Mouse (Mus musculus) lung, embryonic 16.5 days (tissue): Measurements from ENCODE around the gene Emp1. TPM values are rescaled to one million over a fixed set of nuclear protein-coding genes. Genes with fewer than 3 reads are reported as not detected.

Experiments
- ATAC-seq: fragments of 200-750 bp; cut with Nextera tagmentation; 2 replicates; pipeline ENCODE4 v1.8.0; 2017; ENCODE audit warnings: low read depth, mild to moderate bottlenecking, moderate library complexity
- H3K27ac ChIP-seq: fragments of 300-500 bp; sonication (generic); 2 replicates; pipeline ENCODE4 v1.5.1; 2014; ENCODE audit warnings: mild to moderate bottlenecking, control low read depth, low read length
- H3K27me3 ChIP-seq: fragments of 300-500 bp; sonication (generic); 2 replicates; pipeline ENCODE4 v1.6.1; 2014; ENCODE audit warnings: low read depth, low read length, mixed read lengths; ENCODE audit not compliant: control insufficient read depth, insufficient read depth
- H3K36me3 ChIP-seq: fragments of 300-500 bp; sonication (generic); 2 replicates; pipeline ENCODE4 v1.6.1; 2014; ENCODE audit warnings: low read length; ENCODE audit not compliant: control insufficient read depth, insufficient read depth
- H3K4me1 ChIP-seq: fragments of 300-500 bp; sonication (generic); replicated peaks from 2 replicates; pipeline ENCODE4 v1.6.1; 2014; ENCODE audit warnings: low read length, mixed read lengths; ENCODE audit not compliant: control insufficient read depth, insufficient read depth
- H3K4me2 ChIP-seq: fragments of 300-500 bp; sonication (generic); 2 replicates; pipeline ENCODE4 v1.6.1; 2014; ENCODE audit warnings: low read depth, low read length, control low read depth
- H3K4me3 ChIP-seq: fragments of 300-500 bp; sonication (generic); 2 replicates; pipeline ENCODE4 v1.5.1; 2014; ENCODE audit warnings: mild to moderate bottlenecking, low read length, control low read depth
- H3K9ac ChIP-seq: fragments of 300-500 bp; sonication (generic); 2 replicates; pipeline ENCODE4 v1.6.1; 2014; ENCODE audit warnings: low read length, control low read depth
- H3K9me3 ChIP-seq: fragments of 300-500 bp; sonication (generic); 2 replicates; pipeline ENCODE4 v1.6.1; 2016; ENCODE audit warnings: low read length; ENCODE audit not compliant: control insufficient read depth
- WGBS: fragments of 180-500 bp; shearing (Covaris S2); extraction: QIAGEN DNeasy Blood & Tissue Kit; methylation state at CpG from one replicate; pipeline ENCODE4 v1.1.7; 2014; 5-methylcytosine and 5-hydroxymethylcytosine counted together
- polyA plus RNA-seq: library from polyadenylated mRNA; unstranded; fragments of >200 nt; fragmentation: Nextera tagmentation; extraction: Ambion mirVana; gene quantifications from 2 replicates; pipeline ENCODE4 v1.2.1, GENCODE M21; 2015

The Emp1 gene
- polyA plus RNA-seq, 1 experiment from 2014 or later, result 114 TPM

- Histone ChIP-seq H3K4me3 (no peak overlapping the region), H3K36me3 (no peaks in the 10 kb centered on the region), H3K27me3 (no peaks in the 10 kb centered on the region), H3K27ac (no peak overlapping the region), H3K9me3 (no peaks in the 10 kb centered on the region), H3K9ac (no peak overlapping the region), H3K4me2 (no peak overlapping the region), H3K4me1 (no peaks in the 10 kb centered on the region)
- WGBS, result 27% methylated on average over 5 of the region's 5 CpGs
- no peak for ATAC-seq
These were observed 55.1 kb downstream of the Emp1 start for GRCm38 (mm10) chr6:135417459-135417858.

GRCm38 (mm10) chr6:135418223-135418824 lies 56.0 kb downstream of the Emp1 start:
- H3K4me3 ChIP-seq, result no peak overlapping the region
- no peak for ATAC-seq

DNA sequence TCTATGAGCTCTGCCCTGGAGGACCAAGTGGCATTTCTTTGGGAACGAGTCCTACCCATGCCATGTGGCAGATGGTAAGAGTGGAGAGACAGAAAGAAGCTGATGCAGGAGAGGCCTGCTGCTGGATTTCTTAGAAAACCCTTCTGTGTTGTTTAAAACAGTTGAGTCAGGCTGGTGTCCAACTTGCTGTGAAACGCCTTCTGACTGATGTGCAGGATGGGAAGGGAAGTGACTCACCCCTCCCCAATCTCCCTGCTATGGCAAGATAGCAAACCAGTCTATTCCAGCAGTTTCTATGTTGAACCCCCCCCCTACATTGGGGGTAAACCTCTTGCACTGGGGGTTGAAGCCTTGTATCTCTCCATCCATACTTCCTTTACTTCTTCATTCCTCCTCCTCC lies 65.9 kb downstream of the Emp1 start:
- H3K27ac ChIP-seq, result no peak overlapping the region
- no peaks in the 10 kb centered on the region for H3K4me1 ChIP-seq
- H3K9ac ChIP-seq, result no peak overlapping the region
- no peak overlapping the region for H3K4me2 ChIP-seq
- no peak for ATAC-seq
- H3K4me3 ChIP-seq, result no peak overlapping the region
- no peaks in the 10 kb centered on the region for H3K36me3 ChIP-seq
- 64% methylated on average over 2 of the region's 2 CpGs for WGBS
- no peaks in the 10 kb centered on the region for H3K27me3 ChIP-seq
- peaks cover under 1% of the 10 kb centered on the region; the same call in 1 of the 2 replicates for H3K9me3 ChIP-seq

More at GRCm38 (mm10) chr6:135418223-135418824, 56.0 kb downstream of the Emp1 start:
- Histone ChIP-seq H3K9ac (no peak overlapping the region), H3K9me3 (peaks cover 5% of the 10 kb centered on the region; the same call in 1 of the 2 replicates), H3K36me3 (no peaks in the 10 kb centered on the region), H3K27ac (no peak overlapping the region), H3K4me2 (no peak overlapping the region), H3K4me1 (no peaks in the 10 kb centered on the region), H3K27me3 (no peaks in the 10 kb centered on the region)
- WGBS, result 51% methylated on average over 8 of the region's 8 CpGs

- H3K36me3 ChIP-seq, result no peaks in the 10 kb centered on the region
- no peak overlapping the region for H3K27ac ChIP-seq
- 57% methylated on average over 8 of the region's 8 CpGs for WGBS
- H3K9ac ChIP-seq, result no peak overlapping the region
- no peaks in the 10 kb centered on the region for H3K27me3 ChIP-seq
- no peak overlapping the region for H3K4me2 ChIP-seq
- no peaks in the 10 kb centered on the region for H3K9me3 ChIP-seq
- no peak overlapping the region for H3K4me3 ChIP-seq
- no peak for ATAC-seq
- no peaks in the 10 kb centered on the region for H3K4me1 ChIP-seq
These were observed 67.0 kb downstream of the Emp1 start for GRCm38 (mm10) chr6:135429268-135429909.

DNA sequence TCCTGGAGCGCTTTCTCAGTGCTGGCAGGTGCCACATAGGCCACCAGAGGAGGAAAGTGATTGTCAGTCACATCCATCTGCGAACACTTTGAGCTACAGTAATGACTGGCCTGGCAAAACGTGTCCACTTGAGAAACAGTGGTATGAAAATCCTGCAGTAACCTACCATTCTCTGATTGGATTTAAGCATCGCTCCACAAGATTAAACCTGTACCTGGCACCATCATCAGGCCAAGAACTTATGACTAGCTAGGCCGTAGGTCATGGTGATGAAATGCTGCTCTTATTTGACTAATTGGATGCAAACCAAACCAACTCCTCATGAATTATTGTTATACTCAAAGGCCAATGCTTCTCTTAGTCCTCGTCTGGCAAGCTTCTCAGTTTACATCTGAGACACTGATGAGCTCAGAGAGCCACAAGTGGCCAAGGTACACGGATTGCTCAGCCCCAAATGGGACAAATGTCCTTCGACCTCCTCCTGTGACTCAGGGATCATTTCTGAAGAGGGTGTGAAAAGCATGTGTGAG lies 68.2 kb downstream of the Emp1 start:
- Histone ChIP-seq H3K9me3 (no peaks in the 10 kb centered on the region), H3K4me1 (no peaks in the 10 kb centered on the region), H3K27ac (no peak overlapping the region), H3K27me3 (no peaks in the 10 kb centered on the region), H3K36me3 (no peaks in the 10 kb centered on the region), H3K4me3 (no peak overlapping the region), H3K9ac (no peak overlapping the region), H3K4me2 (no peak overlapping the region)
- no peak for ATAC-seq
- 76% methylated on average over 8 of the region's 8 CpGs for WGBS

Other genes with a start within 250 kb of the Emp1 start
- gene Gprc5d, start 244.3 kb upstream of the Emp1 start, polyA plus RNA-seq, result not detected in 2 replicates
- gene Fam234b, start 164.6 kb upstream of the Emp1 start, polyA plus RNA-seq, result 22.8 and 26.0 TPM in 2 replicates
- 11.4 and 18.4 TPM in 2 replicates for gene Hebp1, start 164.5 kb upstream of the Emp1 start, polyA plus RNA-seq
- gene Gsg1, start 108.2 kb upstream of the Emp1 start, polyA plus RNA-seq, result 7.0 and 7.6 TPM in 2 replicates
- 0.15 and 0.49 TPM in 2 replicates for gene Pbp2, start 52.1 kb upstream of the Emp1 start, polyA plus RNA-seq